Mouse (Mus musculus) testis, postnatal 14 days (tissue): ENCODE measurements at regions not wholly inside any gene's neighbourhood (a gene's known extent, or its start where the extent isn't known, plus 50 kb on each side); places are given as distances from the start of the nearest gene placed in this dataset.

Experiments
- DNase-seq: peaks from one replicate; pipeline ENCODE4 v3.0.0; 2021; ENCODE audit warnings: low spot score

GRCm38 (mm10) chr8:107717856-107718255 is 129.6 kb upstream of the Psmd7 start:
- no peak for DNase-seq

- DNase-seq = peak; percentile 22
Measured at GRCm38 (mm10) chr8:107719656-107720055, 131.4 kb upstream of the Psmd7 start.

GRCm38 (mm10) chr8:107726716-107727115 is 138.5 kb upstream of the Psmd7 start:
- DNase-seq = no peak

GRCm38 (mm10) chr8:107727276-107727675 is 139.0 kb upstream of the Psmd7 start:
- DNase-seq = no peak

- DNase-seq = no peak
Measured at GRCm38 (mm10) chr8:107739091-107739490, 150.8 kb upstream of the Psmd7 start.

- no peak for DNase-seq
Measured at GRCm38 (mm10) chr8:107757083-107757482, 168.8 kb upstream of the Psmd7 start.

GRCm38 (mm10) chr8:107758637-107759036 is 170.4 kb upstream of the Psmd7 start:
- no peak for DNase-seq

- DNase-seq = no peak
Measured at GRCm38 (mm10) chr8:107776906-107777305, 165.5 kb upstream of the Zfhx3 start.

GRCm38 (mm10) chr8:107785771-107786170 is 156.7 kb upstream of the Zfhx3 start:
- DNase-seq = no peak

GRCm38 (mm10) chr8:107792286-107792685 is 150.2 kb upstream of the Zfhx3 start:
- DNase-seq = peak; percentile 46

- DNase-seq = no peak
Measured at GRCm38 (mm10) chr8:107814931-107815330, 127.5 kb upstream of the Zfhx3 start.

- no peak for DNase-seq
Measured at GRCm38 (mm10) chr8:107815775-107816174, 126.7 kb upstream of the Zfhx3 start.

GRCm38 (mm10) chr8:107817796-107818195 is 124.6 kb upstream of the Zfhx3 start:
- DNase-seq = no peak

- no peak for DNase-seq
Measured at GRCm38 (mm10) chr8:107820174-107820760, 122.2 kb upstream of the Zfhx3 start.

GRCm38 (mm10) chr8:107821522-107821921 is 120.9 kb upstream of the Zfhx3 start:
- DNase-seq = no peak

GRCm38 (mm10) chr8:107824096-107824495 is 118.3 kb upstream of the Zfhx3 start:
- DNase-seq = no peak

GRCm38 (mm10) chr8:107824640-107825039 is 117.8 kb upstream of the Zfhx3 start:
- DNase-seq = no peak

- no peak for DNase-seq
Measured at GRCm38 (mm10) chr8:107827500-107828125, 114.8 kb upstream of the Zfhx3 start.

- no peak for DNase-seq
Measured at GRCm38 (mm10) chr8:107828541-107828940, 113.9 kb upstream of the Zfhx3 start.

- no peak for DNase-seq
Measured at GRCm38 (mm10) chr8:107833481-107833880, 109.0 kb upstream of the Zfhx3 start.

GRCm38 (mm10) chr8:107846141-107846540 is 96.3 kb upstream of the Zfhx3 start:
- DNase-seq = no peak

- DNase-seq = no peak
Measured at GRCm38 (mm10) chr8:107851236-107852043, 91.0 kb upstream of the Zfhx3 start.

- no peak for DNase-seq
Measured at GRCm38 (mm10) chr8:107859770-107860169, 82.7 kb upstream of the Zfhx3 start.
